ENCODE assay signal across 9 mouse cellular contexts in genomic region chr1:87217938-87218337, GRCm38 (mm10). TPM values are rescaled to one million over a fixed set of nuclear protein-coding genes. Genes with fewer than 3 reads are reported as not detected.
DNase-seq lines count a peak whose midpoint lies in the region; ATAC-seq and TF ChIP-seq lines count a peak whose summit lies in the region.
"Had no signal": no experiment of that assay in that cellular context is flagged by ENCODE, and none has a peak within 500 bp of the region (broad histone marks: within the 10 kb centered on the region; RNA-seq: fewer than 3 reads in every experiment).

No protein-coding gene starts in this region.

- no peak overlapping the region; the same call in 1 of the 2 replicates for H3K4me2 ChIP-seq in liver, embryonic 15.5 days
- H3K4me2 ChIP-seq in liver, embryonic 11.5 days: no peak overlapping the region
- no peak overlapping the region for H3K4me2 ChIP-seq in hindbrain, embryonic 16.5 days (ENCODE audit: low read length)

- peak; percentile 55 for TF ChIP-seq CTCF in E14TG2a.4 (conservative IDR thresholded peaks at IDR 0.05; ENCODE audit: low read length)

- H3K4me1 ChIP-seq in liver, embryonic 15.5 days (replicated peaks): peaks cover 44% of the 10 kb centered on the region
- peaks cover 21% of the 10 kb centered on the region for H3K4me1 ChIP-seq in liver, embryonic 11.5 days (replicated peaks; ENCODE audit: control insufficient read depth, insufficient read depth, low read length)
- peaks cover 86% of the 10 kb centered on the region for H3K4me1 ChIP-seq in E14TG2a.4 (replicated peaks; ENCODE audit: low read depth, low read length)
- peaks cover 28% of the 10 kb centered on the region for H3K4me1 ChIP-seq in hindbrain, embryonic 16.5 days (ENCODE audit: control insufficient read depth, insufficient read depth, low read depth, low read length)

- H3K4me3 ChIP-seq in liver, embryonic 15.5 days (replicated peaks): no peak overlapping the region
- H3K4me3 ChIP-seq in liver, embryonic 11.5 days (ENCODE audit: low read depth, low read length): no peak overlapping the region
- peak overlapping the region; percentile 87 for H3K4me3 ChIP-seq in E14TG2a.4 (replicated peaks; ENCODE audit: low read length)
- no peak overlapping the region for H3K4me3 ChIP-seq in hindbrain, embryonic 16.5 days (ENCODE audit: low read length)

- H3K27me3 ChIP-seq in liver, embryonic 15.5 days: no peaks in the 10 kb centered on the region
- H3K27me3 ChIP-seq in liver, embryonic 11.5 days (replicated peaks; ENCODE audit: control insufficient read depth, insufficient read depth, low read length): no peaks in the 10 kb centered on the region
- H3K27me3 ChIP-seq in E14TG2a.4 (ENCODE audit: insufficient read depth, low read length): no peaks in the 10 kb centered on the region
- H3K27me3 ChIP-seq in hindbrain, embryonic 16.5 days (replicated peaks; ENCODE audit: control insufficient read depth, insufficient read depth, low read length): no peaks in the 10 kb centered on the region

- no peak for ATAC-seq in liver, embryonic 15.5 days (ENCODE audit: insufficient read depth)
- no peak for ATAC-seq in liver, embryonic 11.5 days (replicated peaks; ENCODE audit: low FRiP score)
- peak; percentile 31; the same call in 1 of the 2 replicates for ATAC-seq in megakaryocyte-erythroid progenitor cell, adult 5-6 weeks (replicated peaks; ENCODE audit: low FRiP score, low TSS enrichment, poor library complexity, severe bottlenecking)
- no peak for ATAC-seq in hindbrain, embryonic 16.5 days

- no peak for DNase-seq in liver, embryonic 11.5 days (ENCODE audit: low spot score)
- DNase-seq in ZHBTc4 (ENCODE audit: low read depth, low spot score): peak; percentile 70
- DNase-seq in left cerebral cortex, postnatal 10 days (ENCODE audit: extremely low spot score in 1 of 2, low spot score in 2 of 2): no peak
- DNase-seq: right cerebral cortex, adult 18-20 months had no signal

- intact Hi-C loops in left cerebral cortex, postnatal 10 days (cut with DNase I): no loop called here

- WGBS in liver, embryonic 15.5 days (ENCODE audit: insufficient replicate concordance): 49% methylated on average over 3 of the region's 3 CpGs
- WGBS in liver, embryonic 11.5 days: 59% methylated on average over 3 of the region's 3 CpGs
- WGBS in hindbrain, embryonic 16.5 days: 65% methylated on average over 3 of the region's 3 CpGs

- no peak overlapping the region for H3K9ac ChIP-seq in liver, embryonic 15.5 days
- no peak overlapping the region for H3K9ac ChIP-seq in liver, embryonic 11.5 days (ENCODE audit: low read depth, low read length)
- H3K9ac ChIP-seq in hindbrain, embryonic 16.5 days (ENCODE audit: low read depth, low read length): no peak overlapping the region

- no peaks in the 10 kb centered on the region for H3K9me3 ChIP-seq in liver, embryonic 15.5 days (replicated peaks)
- H3K9me3 ChIP-seq in liver, embryonic 11.5 days (ENCODE audit: control insufficient read depth, low read length): no peaks in the 10 kb centered on the region
- H3K9me3 ChIP-seq in E14TG2a.4 (ENCODE audit: low read length): no peaks in the 10 kb centered on the region
- H3K9me3 ChIP-seq in hindbrain, embryonic 16.5 days (ENCODE audit: control insufficient read depth, low read length): no peaks in the 10 kb centered on the region

- H3K27ac ChIP-seq in liver, embryonic 15.5 days (replicated peaks): 0 out of 2 replicates have a peak overlapping the region, but pooled peaks have one; percentile 7
- H3K27ac ChIP-seq in liver, embryonic 11.5 days (ENCODE audit: low read depth, low read length): no peak overlapping the region
- H3K27ac ChIP-seq in hindbrain, embryonic 16.5 days (ENCODE audit: low read depth, low read length): no peak overlapping the region

- H3K36me3 ChIP-seq in liver, embryonic 15.5 days (replicated peaks): peaks cover 46% of the 10 kb centered on the region
- H3K36me3 ChIP-seq in liver, embryonic 11.5 days (ENCODE audit: control insufficient read depth, insufficient read depth, low read length): peaks cover 29% of the 10 kb centered on the region
- H3K36me3 ChIP-seq in E14TG2a.4 (ENCODE audit: insufficient read depth, low read length): peaks cover 77% of the 10 kb centered on the region
- H3K36me3 ChIP-seq in hindbrain, embryonic 16.5 days (ENCODE audit: control insufficient read depth, insufficient read depth, low read length): peaks cover 28% of the 10 kb centered on the region

RNA-seq across cellular contexts. Expression of gene Eif4e2, which starts 4.2 kb away (rescaled TPM):
- polyA plus RNA-seq in liver, embryonic 15.5 days (2015; fragmentation: Nextera tagmentation; extraction: Ambion mirVana): 69.4 and 73.3 TPM in 2 replicates
- polyA plus RNA-seq in liver, embryonic 11.5 days (2014; fragmentation: Nextera tagmentation; extraction: Ambion mirVana): 151 and 152 TPM in 2 replicates
- total RNA-seq in megakaryocyte-erythroid progenitor cell, adult 5-6 weeks (2014; fragmentation: Nextera tagmentation): 104 and 149 TPM in 2 replicates
- 241 and 258 TPM in 2 replicates for total RNA-seq in megakaryocyte-erythroid progenitor cell, adult 5-6 weeks (2017)
- total RNA-seq in left cerebral cortex, postnatal 10 days (2021): 10 to 100 TPM; 83.2 to 84.2 TPM
- 79.3 and 88.1 TPM in 2 replicates for polyA plus RNA-seq in hindbrain, embryonic 16.5 days (2015; fragmentation: Nextera tagmentation; extraction: Ambion mirVana)

RNA-seq across cellular contexts. Expression of gene Chrng, which starts 13.5 kb away (rescaled TPM):
- 0.89 and 1.1 TPM in 2 replicates for polyA plus RNA-seq in liver, embryonic 15.5 days (2015; fragmentation: Nextera tagmentation; extraction: Ambion mirVana)
- polyA plus RNA-seq in liver, embryonic 11.5 days (2014; fragmentation: Nextera tagmentation; extraction: Ambion mirVana): 0.55 and 0.62 TPM in 2 replicates
- not detected in 2 replicates for total RNA-seq in megakaryocyte-erythroid progenitor cell, adult 5-6 weeks (2014; fragmentation: Nextera tagmentation)
- not detected in 2 replicates for total RNA-seq in megakaryocyte-erythroid progenitor cell, adult 5-6 weeks (2017)
- not detected for total RNA-seq in left cerebral cortex, postnatal 10 days (2021)
- polyA plus RNA-seq in hindbrain, embryonic 16.5 days (2015; fragmentation: Nextera tagmentation; extraction: Ambion mirVana): 0.96 TPM in 1 of 2 replicates, not detected in the other
- total RNA-seq: layer of hippocampus, postnatal 25 days had no signal

RNA-seq across cellular contexts. Expression of gene Chrnd, which starts 27.5 kb away (rescaled TPM):
- polyA plus RNA-seq in liver, embryonic 15.5 days (2015; fragmentation: Nextera tagmentation; extraction: Ambion mirVana): 0.36 and 0.45 TPM in 2 replicates
- 0.08 TPM in 1 of 2 replicates, not detected in the other for polyA plus RNA-seq in liver, embryonic 11.5 days (2014; fragmentation: Nextera tagmentation; extraction: Ambion mirVana)
- total RNA-seq in megakaryocyte-erythroid progenitor cell, adult 5-6 weeks (2014; fragmentation: Nextera tagmentation): not detected in 2 replicates
- total RNA-seq in megakaryocyte-erythroid progenitor cell, adult 5-6 weeks (2017): not detected in 2 replicates
- not detected for total RNA-seq in left cerebral cortex, postnatal 10 days (2021)
- polyA plus RNA-seq in hindbrain, embryonic 16.5 days (2015; fragmentation: Nextera tagmentation; extraction: Ambion mirVana): 0.62 TPM in 1 of 2 replicates, not detected in the other
- total RNA-seq: layer of hippocampus, postnatal 25 days had no signal

RNA-seq across cellular contexts. Expression of gene Prss56, which starts 34.8 kb away (rescaled TPM):
- polyA plus RNA-seq in liver, embryonic 15.5 days (2015; fragmentation: Nextera tagmentation; extraction: Ambion mirVana): not detected in 2 replicates
- not detected in 2 replicates for polyA plus RNA-seq in liver, embryonic 11.5 days (2014; fragmentation: Nextera tagmentation; extraction: Ambion mirVana)
- not detected in 2 replicates for total RNA-seq in megakaryocyte-erythroid progenitor cell, adult 5-6 weeks (2014; fragmentation: Nextera tagmentation)
- total RNA-seq in megakaryocyte-erythroid progenitor cell, adult 5-6 weeks (2017): not detected in 2 replicates
- 1 to 10 TPM; 2.2 to 2.8 TPM for total RNA-seq in left cerebral cortex, postnatal 10 days (2021)
- 2.1 and 2.6 TPM in 2 replicates for polyA plus RNA-seq in hindbrain, embryonic 16.5 days (2015; fragmentation: Nextera tagmentation; extraction: Ambion mirVana)

RNA-seq across cellular contexts. Expression of gene Efhd1, which starts 46.2 kb away (rescaled TPM):
- 0.05 TPM in 1 of 2 replicates, not detected in the other for polyA plus RNA-seq in liver, embryonic 15.5 days (2015; fragmentation: Nextera tagmentation; extraction: Ambion mirVana)
- polyA plus RNA-seq in liver, embryonic 11.5 days (2014; fragmentation: Nextera tagmentation; extraction: Ambion mirVana): not detected in 2 replicates
- total RNA-seq in megakaryocyte-erythroid progenitor cell, adult 5-6 weeks (2014; fragmentation: Nextera tagmentation): not detected in 2 replicates
- not detected in 2 replicates for total RNA-seq in megakaryocyte-erythroid progenitor cell, adult 5-6 weeks (2017)
- 1 to 10 TPM; 6.0 to 7.0 TPM for total RNA-seq in left cerebral cortex, postnatal 10 days (2021)
- 2.5 and 2.8 TPM in 2 replicates for polyA plus RNA-seq in hindbrain, embryonic 16.5 days (2015; fragmentation: Nextera tagmentation; extraction: Ambion mirVana)
